Mouse (Mus musculus) lung, postnatal 36 days (tissue): ENCODE results near the gene Map3k20.

Experiments used
- DNase-seq: peaks from one replicate; pipeline ENCODE4 v3.0.0; 2022; ENCODE audit warnings: mixed read lengths

The Map3k20 gene

DNA sequence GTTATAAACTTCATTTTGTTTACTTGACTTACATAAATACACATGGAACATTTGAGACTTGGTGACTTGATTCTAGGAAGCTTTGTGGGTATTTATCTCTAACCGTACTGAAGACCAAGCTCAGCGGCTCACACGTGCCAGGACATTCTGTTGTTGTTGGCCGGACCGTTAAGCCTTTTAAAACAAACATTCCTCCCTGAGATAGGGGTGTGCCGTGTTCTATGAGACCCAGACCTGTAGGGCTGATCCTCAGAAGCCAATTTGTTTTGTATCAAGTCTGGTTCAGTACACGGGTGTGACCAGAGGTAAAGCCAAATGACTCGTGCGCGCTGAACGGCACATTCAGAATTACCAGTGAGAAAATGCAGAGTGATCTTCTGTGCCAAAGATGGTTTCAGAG lies 97.9 kb downstream of the Map3k20 start:
- DNase-seq, result peak; percentile 26

DNA sequence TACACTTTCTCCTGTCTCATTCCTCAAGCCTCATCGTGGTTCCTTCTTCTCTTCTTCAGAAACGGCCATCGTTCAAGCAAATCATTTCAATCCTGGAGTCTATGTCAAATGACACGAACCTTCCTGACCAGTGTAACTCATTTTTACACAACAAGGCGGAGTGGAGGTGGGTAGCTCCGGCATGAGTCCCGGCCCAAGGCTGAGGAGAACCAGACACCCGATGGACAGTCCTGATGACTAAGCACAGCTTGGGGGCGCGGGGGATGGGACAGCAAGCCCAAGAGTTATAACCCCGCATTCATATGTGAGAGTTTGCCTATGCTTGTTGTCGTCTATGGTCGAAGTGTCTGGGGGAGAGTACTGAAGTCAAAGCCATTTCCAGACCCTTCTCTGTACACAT lies 104.0 kb downstream of the Map3k20 start:
- DNase-seq, result no peak

GRCm38 (mm10) chr2:72389942-72390341 lies 104.5 kb downstream of the Map3k20 start:
- DNase-seq, result peak; percentile 94

- no peak for DNase-seq
These were observed 105.0 kb downstream of the Map3k20 start for GRCm38 (mm10) chr2:72390474-72390873.

DNA sequence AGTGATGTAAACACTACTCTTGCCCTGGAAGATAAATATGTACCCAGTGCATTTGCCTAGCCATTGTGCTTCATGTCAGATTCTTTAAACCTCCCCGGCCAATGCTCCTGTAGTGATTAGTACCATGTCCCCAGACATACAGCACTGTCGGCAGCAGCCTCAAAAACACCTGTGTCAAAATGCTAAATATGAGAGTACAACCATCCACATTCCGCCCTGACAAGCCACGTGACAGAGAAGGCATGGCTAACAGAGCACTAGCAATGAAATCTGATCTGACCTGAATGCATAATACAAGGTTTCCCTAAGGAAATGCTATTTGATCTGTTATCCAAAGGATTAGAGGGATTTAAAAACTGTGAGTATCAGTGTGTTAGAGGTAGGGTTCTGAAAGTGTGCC lies 105.6 kb downstream of the Map3k20 start:
- peak; percentile 54 for DNase-seq

GRCm38 (mm10) chr2:72391721-72392120 lies 106.3 kb downstream of the Map3k20 start:
- DNase-seq, result no peak

DNA sequence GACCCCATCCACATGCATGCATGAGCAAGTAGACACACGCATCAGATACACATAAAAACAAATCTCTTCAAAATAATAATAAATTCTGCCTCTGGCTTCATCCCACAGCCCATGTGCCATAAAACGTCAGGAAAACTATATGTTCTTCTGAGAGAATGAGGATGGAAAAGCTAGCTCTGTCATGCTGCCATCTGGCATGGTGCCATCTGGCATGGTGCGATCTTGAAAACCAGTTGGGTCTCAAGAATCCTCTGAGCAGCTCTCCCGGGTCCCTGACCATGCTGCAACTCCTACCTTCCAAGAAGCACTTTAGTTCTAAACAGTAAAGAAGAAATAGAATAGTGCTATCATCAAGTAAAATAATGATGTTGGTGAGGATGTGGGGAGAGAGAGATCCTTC lies 106.9 kb downstream of the Map3k20 start:
- DNase-seq, result peak; percentile 24

DNA sequence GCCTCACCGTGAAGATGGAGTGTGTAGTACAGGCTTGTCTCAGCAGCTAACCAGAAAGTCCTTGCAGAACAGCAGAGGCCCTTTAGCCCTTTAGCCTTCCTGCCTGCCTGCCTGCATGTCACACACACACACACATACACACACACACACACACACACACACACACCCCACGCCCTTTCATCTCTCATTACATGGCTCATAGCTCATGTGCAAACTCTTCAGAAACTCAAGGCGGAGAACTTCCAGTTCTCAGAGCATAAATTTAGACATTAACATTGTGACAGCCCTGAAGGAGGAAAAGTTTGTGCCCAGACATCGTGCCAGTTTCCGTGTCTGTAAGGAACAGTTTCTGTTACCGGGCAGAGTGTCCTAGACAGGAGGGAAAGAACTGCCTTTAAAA lies 111.5 kb downstream of the Map3k20 start:
- peak; percentile 65 for DNase-seq

DNA sequence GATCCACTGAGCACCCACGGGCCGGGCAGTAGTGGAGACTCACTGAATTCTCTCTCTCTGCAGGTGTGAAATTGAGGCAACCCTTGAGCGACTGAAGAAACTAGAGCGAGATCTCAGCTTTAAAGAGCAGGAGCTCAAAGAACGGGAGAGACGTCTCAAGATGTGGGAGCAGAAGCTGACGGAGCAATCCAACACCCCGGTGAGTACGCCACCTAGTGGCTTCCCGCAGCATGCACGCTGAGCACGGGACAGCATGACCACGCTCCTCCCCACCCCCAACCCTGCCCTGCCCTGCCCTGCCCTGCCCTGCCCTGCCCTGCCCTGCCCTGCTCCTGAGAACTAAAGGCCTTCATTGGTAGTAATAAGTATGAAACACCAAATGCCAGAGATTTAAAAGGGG lies 112.8 kb downstream of the Map3k20 start:
- peak; percentile 89 for DNase-seq

DNA sequence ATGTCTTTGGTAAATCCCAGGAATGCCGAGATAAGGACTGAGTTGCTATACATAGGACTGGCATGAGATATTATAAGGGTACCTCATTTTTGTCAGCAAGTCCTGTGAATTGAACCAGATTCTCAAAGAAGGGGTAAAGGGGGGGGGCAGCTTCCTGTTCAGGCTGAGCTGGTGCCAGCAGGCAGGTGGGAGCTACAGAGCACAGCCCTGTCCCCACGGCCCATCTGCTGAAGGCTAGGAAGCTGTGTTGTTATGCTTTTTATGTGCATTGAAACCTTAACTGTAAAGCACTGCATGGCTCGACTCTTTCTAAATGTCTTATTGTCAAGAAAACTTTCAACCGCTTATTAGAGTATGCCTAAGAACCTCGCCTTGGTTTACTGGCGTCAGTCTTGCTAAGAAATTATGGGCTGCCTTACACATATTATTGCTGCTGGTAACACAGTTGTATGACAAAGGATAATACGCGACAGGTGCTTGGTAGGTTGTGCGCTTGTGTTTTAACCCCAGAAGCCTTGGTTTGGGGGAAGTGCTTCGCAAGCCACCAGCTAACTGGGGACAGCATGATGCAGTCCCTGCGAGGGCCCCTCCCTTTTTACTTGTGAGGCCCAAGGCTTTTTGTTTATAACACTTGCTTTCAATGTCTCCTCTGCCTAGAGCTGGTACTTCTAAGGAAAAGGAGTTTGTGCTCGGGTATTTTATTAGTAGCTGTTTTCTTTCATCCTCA lies 114.2 kb downstream of the Map3k20 start:
- no peak for DNase-seq

- DNase-seq, result no peak
These were observed 115.9 kb downstream of the Map3k20 start for GRCm38 (mm10) chr2:72401290-72401689.

- no peak for DNase-seq
These were observed 120.5 kb downstream of the Map3k20 start for GRCm38 (mm10) chr2:72405621-72406555.

GRCm38 (mm10) chr2:72406701-72407100 lies 121.3 kb downstream of the Map3k20 start:
- no peak for DNase-seq

DNA sequence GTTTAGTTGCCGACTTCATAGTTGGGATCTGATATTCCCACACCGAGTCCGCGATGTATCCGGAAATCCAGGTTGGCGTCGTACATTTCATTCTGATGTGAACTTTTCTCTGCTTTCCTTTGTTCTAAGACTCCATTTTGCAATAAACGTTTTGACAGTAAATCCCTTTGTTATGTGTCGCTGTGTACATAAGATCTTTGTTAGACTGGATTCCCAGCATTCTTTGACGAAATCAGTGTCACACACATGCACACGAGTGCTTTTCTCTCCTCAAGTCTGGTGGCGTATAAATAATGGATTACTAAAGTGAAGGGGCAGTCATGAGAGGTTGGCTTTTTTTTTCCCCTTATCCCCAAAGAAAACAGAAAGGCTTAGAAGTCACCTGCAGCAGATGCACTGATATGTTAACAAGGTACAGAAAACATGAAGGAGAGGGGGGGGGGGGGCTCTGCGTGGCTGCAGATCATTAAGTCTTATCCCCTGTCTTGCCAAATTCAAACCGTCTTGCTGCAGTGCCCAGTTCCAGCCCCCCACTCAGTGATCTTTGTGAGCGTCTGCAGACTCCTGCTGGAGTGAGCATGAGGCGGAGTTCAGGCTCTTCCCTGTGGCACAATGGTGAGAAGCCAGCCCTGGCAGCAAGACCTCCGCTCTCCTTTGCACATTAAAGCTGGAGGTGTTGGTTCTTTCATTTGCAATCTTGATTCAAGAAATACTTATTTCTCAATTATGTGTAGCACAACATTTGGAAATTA lies 122.1 kb downstream of the Map3k20 start:
- DNase-seq, result no peak

DNA sequence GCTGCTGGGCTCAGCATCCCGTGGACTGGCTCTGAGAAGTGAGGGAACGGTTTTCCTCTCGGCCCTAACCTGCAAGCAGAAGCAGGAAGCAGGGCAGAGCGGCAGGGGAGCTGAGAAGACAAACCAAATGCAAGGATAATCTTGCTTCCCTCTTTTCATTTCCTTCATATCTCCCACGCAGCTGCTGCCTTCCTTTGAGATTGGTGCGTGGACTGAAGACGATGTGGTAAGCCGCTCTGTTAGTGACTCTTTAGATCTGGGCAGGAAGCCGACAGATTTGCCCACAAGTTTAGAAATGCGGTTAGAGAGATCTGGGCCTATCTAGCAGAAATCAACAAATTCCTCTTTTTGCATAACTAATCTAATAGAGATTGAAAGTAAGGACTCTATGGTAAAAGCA lies 124.5 kb downstream of the Map3k20 start:
- DNase-seq, result peak; percentile 20

GRCm38 (mm10) chr2:72412266-72412665 lies 126.8 kb downstream of the Map3k20 start:
- no peak for DNase-seq

GRCm38 (mm10) chr2:72415416-72415815 lies 130.0 kb downstream of the Map3k20 start:
- no peak for DNase-seq

- DNase-seq, result no peak
These were observed 131.0 kb downstream of the Map3k20 start for GRCm38 (mm10) chr2:72416095-72417080.

GRCm38 (mm10) chr2:72420561-72420960 lies 135.1 kb downstream of the Map3k20 start:
- no peak for DNase-seq

DNA sequence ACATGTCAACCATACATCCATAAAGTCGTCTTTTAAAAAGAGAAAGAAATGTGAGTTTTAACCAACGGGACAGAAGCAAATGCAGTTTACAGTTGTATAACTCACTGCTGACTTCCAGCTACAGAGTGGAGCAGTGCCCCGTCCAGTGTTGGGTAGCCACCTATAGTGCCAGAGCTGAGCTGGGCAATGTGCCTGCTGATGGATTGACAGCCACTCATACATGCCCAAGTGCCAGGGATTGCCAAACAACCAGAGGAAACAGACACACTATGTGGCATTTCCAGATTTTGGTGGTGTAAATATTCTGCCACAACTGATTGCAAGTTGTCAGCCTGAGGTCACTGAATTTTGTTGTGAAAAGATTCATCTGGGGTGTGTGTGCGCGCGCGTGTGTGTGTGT lies 139.2 kb downstream of the Map3k20 start:
- DNase-seq, result no peak

DNA sequence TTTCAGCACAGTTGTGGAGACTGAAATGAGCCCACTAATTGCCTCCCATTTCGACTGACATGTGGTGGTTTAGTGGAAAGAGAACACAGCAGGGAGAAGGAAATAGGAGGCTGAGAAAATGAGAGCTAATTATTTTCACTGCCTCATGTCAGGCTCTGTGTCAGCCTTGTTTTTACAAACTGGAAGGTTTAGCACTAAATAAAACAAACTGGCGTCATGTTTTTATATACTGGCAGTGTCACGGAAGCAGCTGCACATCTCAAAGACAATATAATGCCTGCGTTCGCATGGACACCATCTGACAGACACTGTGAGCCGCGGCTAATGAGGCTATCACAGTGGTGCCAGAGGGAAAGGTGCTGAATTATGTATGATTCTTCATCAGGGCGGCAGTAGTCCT lies 141.3 kb downstream of the Map3k20 start:
- no peak for DNase-seq

GRCm38 (mm10) chr2:72427288-72427687 lies 141.9 kb downstream of the Map3k20 start:
- no peak for DNase-seq
